10 mouse cellular contexts compared by ENCODE assay signal in the genomic region with DNA sequence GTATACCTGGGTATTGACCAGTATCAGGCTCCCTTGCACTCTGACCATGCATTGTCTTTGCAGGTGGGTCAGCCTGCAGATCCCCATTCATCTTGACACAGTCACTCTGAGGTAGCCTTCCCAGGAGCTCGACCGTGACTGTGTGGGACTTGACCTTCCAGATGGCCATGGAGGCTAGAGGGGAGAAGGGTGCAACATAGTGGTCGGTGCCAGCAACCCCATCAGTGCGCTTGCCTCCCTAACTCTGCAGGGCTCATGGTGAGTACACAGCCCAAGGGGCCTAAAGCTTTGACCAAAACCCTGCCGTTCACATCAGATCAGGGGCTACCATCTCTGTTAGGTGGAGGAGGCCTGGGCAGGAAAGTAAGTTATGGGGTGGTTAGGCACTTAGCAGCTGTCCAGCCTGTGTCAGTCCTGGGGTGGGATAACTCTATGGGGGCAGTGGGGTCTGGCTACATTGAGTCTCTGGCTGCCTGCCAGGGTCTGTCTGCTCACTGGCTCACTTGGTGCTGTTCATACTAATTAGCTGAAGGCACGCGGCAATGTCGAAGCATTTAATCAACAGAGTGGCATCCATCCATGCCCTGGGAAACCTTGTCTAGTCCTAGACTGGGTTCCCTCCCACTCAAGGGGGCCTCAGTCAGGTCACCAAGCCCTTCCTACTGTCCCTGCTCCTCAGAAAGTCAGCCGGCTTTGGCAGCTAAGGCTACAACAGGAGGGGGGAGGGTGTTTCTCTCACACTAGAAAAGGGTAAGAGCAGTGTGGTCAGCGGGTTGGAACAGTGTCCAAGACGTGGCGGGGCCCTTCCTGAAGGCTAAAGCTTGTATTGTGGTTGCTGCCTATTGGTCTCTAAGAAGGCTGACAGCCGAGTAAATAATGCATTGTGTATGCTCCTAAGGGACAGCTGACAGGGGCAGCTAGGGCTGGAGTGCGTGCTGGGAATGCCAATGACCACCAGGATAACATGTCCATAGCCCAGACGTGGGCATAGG. TPM values are rescaled to one million over a fixed set of nuclear protein-coding genes. Genes with fewer than 3 reads are reported as not detected.
DNase-seq lines count a peak whose midpoint lies in the region; ATAC-seq lines count a peak whose summit lies in the region.
"Had no signal": no experiment of that assay in that cellular context is flagged by ENCODE, and none has a peak within 500 bp of the region (broad histone marks: within the 10 kb centered on the region; RNA-seq: fewer than 3 reads in every experiment).

No protein-coding gene starts in this region.

- ATAC-seq in kidney, embryonic 14.5 days (ENCODE audit: low FRiP score, low TSS enrichment), result peak; percentile 47
- ATAC-seq in forebrain, embryonic 15.5 days (replicated peaks), result peak; percentile 60
- peak; percentile 51 for ATAC-seq in midbrain, embryonic 15.5 days (replicated peaks)
- no peak for ATAC-seq in frontal cortex, adult (ENCODE audit: low TSS enrichment)

- no peak for DNase-seq in kidney, adult 9 months
- peak; percentile 32 for DNase-seq in cerebellum, adult 11-12 months
- no peak for DNase-seq in adipocyte (ENCODE audit: low spot score)
- DNase-seq in frontal cortex, postnatal 14 days (ENCODE audit: low spot score in 2 of 2), result no peak

- no peaks in the 10 kb centered on the region for H3K9me3 ChIP-seq in kidney, embryonic 14.5 days (ENCODE audit: control insufficient read depth, low read length)
- no peaks in the 10 kb centered on the region for H3K9me3 ChIP-seq in forebrain, embryonic 15.5 days
- H3K9me3 ChIP-seq in midbrain, embryonic 15.5 days, result no peaks in the 10 kb centered on the region

- peaks cover 20% of the 10 kb centered on the region for H3K4me1 ChIP-seq in kidney, embryonic 14.5 days (ENCODE audit: control insufficient read depth, insufficient read depth, low read length)
- peaks cover 37% of the 10 kb centered on the region for H3K4me1 ChIP-seq in forebrain, embryonic 15.5 days
- H3K4me1 ChIP-seq in midbrain, embryonic 15.5 days, result peaks cover 52% of the 10 kb centered on the region

- no peaks in the 10 kb centered on the region for H3K36me3 ChIP-seq in kidney, embryonic 14.5 days (ENCODE audit: control insufficient read depth, insufficient read depth, low read length)
- H3K36me3 ChIP-seq in forebrain, embryonic 15.5 days, result no peaks in the 10 kb centered on the region
- H3K36me3 ChIP-seq in midbrain, embryonic 15.5 days (replicated peaks), result no peaks in the 10 kb centered on the region

- H3K27ac ChIP-seq in kidney, embryonic 14.5 days (ENCODE audit: low read depth, low read length), result no peak overlapping the region
- peak overlapping the region; percentile 63 for H3K27ac ChIP-seq in forebrain, embryonic 15.5 days (replicated peaks)
- peak overlapping the region; percentile 81 for H3K27ac ChIP-seq in midbrain, embryonic 15.5 days

- H3K27me3 ChIP-seq in kidney, embryonic 14.5 days (ENCODE audit: control insufficient read depth, insufficient read depth, low read length), result no peaks in the 10 kb centered on the region
- H3K27me3 ChIP-seq in forebrain, embryonic 15.5 days, result no peaks in the 10 kb centered on the region
- no peaks in the 10 kb centered on the region for H3K27me3 ChIP-seq in midbrain, embryonic 15.5 days (replicated peaks)

- H3K4me2 ChIP-seq in kidney, embryonic 14.5 days (replicated peaks; ENCODE audit: low read depth, low read length), result no peak overlapping the region; the same call in 1 of the 2 replicates
- H3K4me2 ChIP-seq in forebrain, embryonic 15.5 days (replicated peaks), result peak overlapping the region; percentile 49
- peak overlapping the region; percentile 58 for H3K4me2 ChIP-seq in midbrain, embryonic 15.5 days

- H3K9ac ChIP-seq in kidney, embryonic 14.5 days (ENCODE audit: low read depth, low read length), result no peak overlapping the region
- no peak overlapping the region for H3K9ac ChIP-seq in forebrain, embryonic 15.5 days (replicated peaks)
- peak overlapping the region; percentile 38 for H3K9ac ChIP-seq in midbrain, embryonic 15.5 days

- no peak overlapping the region for H3K4me3 ChIP-seq in kidney, embryonic 14.5 days (ENCODE audit: low read length)
- H3K4me3 ChIP-seq in forebrain, embryonic 15.5 days, result peak overlapping the region; percentile 33
- H3K4me3 ChIP-seq in midbrain, embryonic 15.5 days, result peak overlapping the region; percentile 38

- 40% methylated on average over 15 of the region's 15 CpGs for WGBS in kidney, embryonic 14.5 days
- 20% methylated on average over 15 of the region's 15 CpGs for WGBS in forebrain, embryonic 15.5 days
- WGBS in midbrain, embryonic 15.5 days, result 20% methylated on average over 15 of the region's 15 CpGs

RNA-seq across cellular contexts. Expression of a gene that starts 1.5 kb away (rescaled TPM):
- 0.17 and 0.93 TPM in 2 replicates for polyA plus RNA-seq in kidney, embryonic 14.5 days (2014; fragmentation: Nextera tagmentation; extraction: Ambion mirVana)
- 11.8 and 12.3 TPM in 2 replicates for polyA plus RNA-seq in forebrain, embryonic 15.5 days (2015; fragmentation: Nextera tagmentation; extraction: Ambion mirVana)
- polyA plus RNA-seq in midbrain, embryonic 15.5 days (2015; fragmentation: Nextera tagmentation; extraction: Ambion mirVana), result 28.4 and 35.2 TPM in 2 replicates
- polyA plus RNA-seq: limb, embryonic 11.5 days had no signal

RNA-seq across cellular contexts. Expression of a gene that starts 59.1 kb away (rescaled TPM):
- 0.14 and 0.18 TPM in 2 replicates for polyA plus RNA-seq in kidney, embryonic 14.5 days (2014; fragmentation: Nextera tagmentation; extraction: Ambion mirVana)
- polyA plus RNA-seq in forebrain, embryonic 15.5 days (2015; fragmentation: Nextera tagmentation; extraction: Ambion mirVana), result 4.9 and 5.1 TPM in 2 replicates
- 20.2 and 22.4 TPM in 2 replicates for polyA plus RNA-seq in midbrain, embryonic 15.5 days (2015; fragmentation: Nextera tagmentation; extraction: Ambion mirVana)
- polyA plus RNA-seq: C2C12; limb, embryonic 11.5 days had no signal
